Mouse (Mus musculus): ENCODE data around the gene B230104I21Rik.

Gene B230104I21Rik

GRCm38 (mm10) chr4:154396652-154397301, 60.9 kb downstream of the B230104I21Rik start:
- DNase-seq, result no peak

Data from kidney, adult 11 months (tissue).